Mouse (Mus musculus) gastrocnemius, postnatal 4 days (tissue): ENCODE data around the gene Lef1. TPM values are rescaled to one million over a fixed set of nuclear protein-coding genes. Genes with fewer than 3 reads are reported as not detected.
A peak's percentile ranks its signal among the peaks of the same experiment; 100 is the strongest.

Source experiments
- DNase-seq, 2 experiments: peaks; one replicate each; pipeline ENCODE4 v3.0.0; 2021 to 2022; ENCODE audit warnings: low spot score in 2 of 2, mixed read lengths in 2 of 2
- total RNA-seq, 2 experiments: library from RNA; stranded (reverse); gene quantifications; 2 replicates each; pipeline ENCODE4 v1.2.3; 2021

The Lef1 gene
- total RNA-seq, 2 experiments from 2014 or later = 1.1 to 2.0 TPM

- no peak for DNase-seq
Observed at GRCm38 (mm10) chr3:131190239-131190638, 80.0 kb downstream of the Lef1 start.

DNA sequence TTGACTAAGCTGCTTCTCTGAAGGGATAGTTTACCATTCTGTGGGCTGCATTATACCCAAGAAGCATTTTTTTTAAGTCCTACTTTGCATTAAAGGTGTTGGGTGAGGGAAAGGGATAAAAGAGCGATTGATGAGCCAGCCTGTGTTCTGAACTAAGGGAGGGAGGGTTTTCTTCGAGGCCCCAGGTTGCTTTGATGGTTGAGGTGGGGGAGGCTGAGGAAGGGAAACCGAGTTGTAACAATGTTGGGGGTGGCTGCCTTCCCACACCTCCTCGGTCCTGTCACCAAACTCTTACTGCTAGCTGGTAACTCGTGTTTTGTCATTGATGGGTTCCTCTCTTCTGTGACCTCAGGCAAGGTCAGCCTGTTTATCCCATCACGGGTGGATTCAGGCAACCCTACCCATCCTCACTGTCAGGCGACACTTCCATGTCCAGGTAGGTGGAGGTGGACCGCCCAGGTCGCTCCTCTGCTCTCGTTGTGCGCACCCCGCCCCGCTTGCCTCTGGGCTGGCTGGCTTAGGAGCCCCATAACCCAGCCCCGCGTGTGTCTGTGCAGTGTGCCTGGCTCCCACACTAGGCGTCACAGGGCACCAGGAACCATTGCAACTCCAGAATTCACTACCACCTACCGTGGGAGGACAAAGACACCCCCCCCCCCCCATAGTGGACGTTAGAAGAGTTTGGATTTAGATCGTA lies 80.5 kb downstream of the Lef1 start:
- no peak for DNase-seq

- no peak for DNase-seq
Observed at GRCm38 (mm10) chr3:131191454-131191853, 81.2 kb downstream of the Lef1 start.

DNA sequence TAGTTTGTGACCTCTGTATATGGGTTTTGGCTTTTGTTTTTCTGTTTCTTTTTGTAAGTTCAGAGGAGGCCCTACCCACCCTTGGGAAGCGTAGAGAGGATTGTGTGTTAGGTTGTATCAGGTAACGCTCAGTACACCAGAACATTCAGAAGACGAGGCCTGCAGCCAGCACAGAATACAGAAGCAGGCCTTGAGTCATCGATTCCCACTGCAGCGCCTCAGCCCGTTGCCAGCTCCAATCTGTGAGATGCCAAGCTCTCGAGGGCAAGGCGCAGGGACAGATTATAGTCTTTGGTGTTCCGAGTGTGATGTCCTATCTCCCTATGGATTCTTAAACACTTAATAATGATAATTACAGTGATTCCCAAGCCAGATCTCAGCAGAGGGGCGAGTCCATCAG lies 85.8 kb downstream of the Lef1 start:
- no peak for DNase-seq

- DNase-seq = no peak
Observed at GRCm38 (mm10) chr3:131196507-131197019, 86.3 kb downstream of the Lef1 start.

- no peak for DNase-seq
Observed at GRCm38 (mm10) chr3:131198991-131199390, 88.7 kb downstream of the Lef1 start.

GRCm38 (mm10) chr3:131199590-131200288 lies 89.5 kb downstream of the Lef1 start:
- no peak for DNase-seq

- DNase-seq = no peak
Observed at GRCm38 (mm10) chr3:131202311-131202710, 92.0 kb downstream of the Lef1 start.

DNA sequence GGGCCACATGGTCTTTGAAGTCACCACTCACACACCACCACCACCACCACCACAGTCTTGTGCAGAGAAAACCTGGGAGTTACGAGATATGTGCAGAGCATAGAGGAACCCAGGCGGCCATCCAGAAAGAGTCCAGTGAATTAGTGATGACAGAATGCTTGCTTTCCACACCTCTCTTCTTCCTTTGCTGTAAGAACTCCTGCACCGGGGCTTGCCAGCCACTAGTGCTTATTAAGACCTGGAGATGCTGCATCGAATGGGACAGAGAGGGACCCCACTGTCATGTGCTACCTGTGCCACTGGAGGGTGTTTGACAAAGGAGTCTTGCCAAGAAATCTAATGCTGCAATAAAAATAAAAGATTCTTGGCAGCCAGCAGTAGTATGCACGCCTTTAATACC lies 97.6 kb downstream of the Lef1 start:
- no peak for DNase-seq

DNA sequence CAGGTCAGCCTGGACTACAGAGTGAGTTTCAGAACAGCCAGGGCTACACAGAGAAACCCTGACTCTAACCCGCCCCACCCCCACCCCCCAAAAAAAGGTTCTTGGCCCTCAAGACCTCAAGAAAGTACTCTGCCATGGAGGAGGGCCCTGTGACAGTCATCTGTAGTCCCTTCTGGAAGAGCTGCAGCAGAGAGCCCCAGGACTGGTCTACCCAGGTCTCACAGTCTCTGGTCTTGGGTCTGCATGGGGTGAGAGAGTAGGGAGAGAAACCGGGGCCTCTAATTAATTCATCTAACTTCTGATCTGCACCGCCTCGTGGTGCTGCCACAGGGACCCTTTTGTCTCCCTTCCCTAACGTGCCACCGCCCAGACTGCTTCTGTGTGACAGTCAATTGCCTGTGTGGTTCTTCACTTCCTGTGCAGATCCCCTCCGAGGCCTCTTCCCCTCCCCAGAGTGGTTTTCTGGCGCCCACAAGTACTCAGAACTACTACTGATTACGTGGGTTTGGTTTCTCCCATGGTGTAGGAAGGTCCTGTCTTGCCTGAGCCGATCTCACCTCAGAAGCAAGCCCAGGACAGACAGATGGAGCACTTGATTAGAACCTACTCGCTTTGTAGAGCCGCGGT lies 98.1 kb downstream of the Lef1 start:
- no peak for DNase-seq

DNA sequence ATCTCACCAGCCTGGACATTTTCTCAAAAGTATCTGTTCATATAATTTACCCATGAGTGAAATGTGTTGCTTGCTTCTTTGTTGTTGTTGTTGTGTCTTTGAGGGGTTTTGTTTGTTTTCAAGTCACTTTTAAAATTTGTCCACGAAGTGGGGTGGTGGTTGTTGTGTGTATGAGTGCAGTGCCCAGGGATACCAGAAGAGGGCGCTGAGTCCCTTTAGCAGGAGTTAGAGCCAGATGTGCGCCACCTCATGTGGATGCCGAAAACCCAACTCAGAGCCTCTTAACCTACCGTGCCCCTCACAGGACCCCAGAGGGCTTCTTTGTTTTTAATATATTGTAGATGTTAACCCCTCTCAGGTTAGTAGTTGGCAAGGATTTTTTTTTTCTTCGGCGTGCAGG lies 101.9 kb downstream of the Lef1 start:
- no peak for DNase-seq

DNA sequence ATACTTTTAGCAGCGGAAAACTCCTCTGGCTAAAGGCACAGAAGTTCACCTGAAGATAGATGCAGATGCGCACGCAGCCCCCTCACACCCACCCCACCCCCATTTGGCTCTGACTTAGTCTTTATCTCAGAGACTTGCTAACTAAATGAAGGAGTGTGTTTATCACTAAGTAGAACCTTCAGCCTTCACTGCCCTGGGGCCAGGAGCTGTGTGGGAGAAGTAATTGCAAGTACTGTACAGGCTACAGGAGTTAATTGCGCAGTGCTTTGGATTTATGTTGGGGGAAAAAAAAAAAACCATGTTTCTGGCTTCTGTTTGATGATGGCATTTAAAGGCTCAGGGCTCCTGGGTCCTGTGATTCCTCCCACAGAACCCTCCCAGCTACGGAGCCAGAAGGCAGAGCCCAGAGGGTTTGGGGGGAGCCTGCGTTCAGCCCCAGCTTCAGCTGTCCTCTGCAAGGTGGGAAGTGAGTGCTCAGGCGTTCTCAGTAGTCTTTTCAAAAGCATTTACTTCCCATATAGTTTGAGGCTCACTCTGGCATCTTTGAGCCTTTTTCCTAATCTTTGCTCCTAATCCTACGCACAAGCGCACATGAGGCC lies 103.9 kb downstream of the Lef1 start:
- DNase-seq = no peak

DNA sequence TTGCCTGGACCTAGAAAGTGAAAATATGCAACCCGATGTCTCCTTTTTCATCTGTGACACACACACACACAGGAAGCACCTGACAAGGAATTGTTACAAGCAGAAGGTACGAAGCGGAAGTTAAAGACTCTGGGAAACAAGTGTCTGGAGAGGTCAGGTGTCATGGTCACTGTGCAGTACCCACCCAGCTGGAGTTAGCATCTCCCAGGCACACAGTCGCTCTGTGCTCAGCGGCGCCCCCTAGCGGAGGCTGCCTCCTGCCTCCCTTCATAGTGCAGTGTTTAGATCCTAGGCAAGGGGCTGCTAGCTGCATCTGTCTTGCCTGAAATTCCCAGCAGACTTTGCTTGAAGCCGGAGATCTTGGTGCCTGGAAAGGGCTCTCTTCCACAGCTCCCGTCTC lies 104.6 kb downstream of the Lef1 start:
- DNase-seq = peak in 1 of 2 experiments; percentile 27

- DNase-seq = no peak
Observed at GRCm38 (mm10) chr3:131218636-131219390, 108.5 kb downstream of the Lef1 start.

DNA sequence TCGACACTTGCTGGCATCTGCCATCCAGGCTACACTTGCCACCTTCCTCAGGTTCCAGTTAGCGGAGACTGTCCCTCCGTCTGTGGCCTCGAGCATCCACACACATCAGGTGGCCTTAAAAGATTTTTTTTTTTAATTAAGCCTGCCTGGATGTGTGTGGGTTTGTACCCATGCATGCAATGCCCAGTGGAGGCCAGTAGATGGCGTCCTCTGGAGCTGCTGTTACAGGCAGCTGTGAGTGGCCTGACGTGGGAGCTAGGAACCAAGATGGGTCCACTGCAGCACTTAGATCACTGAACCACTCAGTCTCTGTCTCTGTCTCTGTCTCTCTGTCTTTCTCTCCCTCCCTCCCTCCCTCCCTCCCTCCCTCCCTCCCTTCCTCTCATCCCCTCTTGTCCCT lies 117.8 kb downstream of the Lef1 start:
- DNase-seq = no peak

GRCm38 (mm10) chr3:131237061-131237460 lies 126.8 kb downstream of the Lef1 start:
- no peak for DNase-seq

DNA sequence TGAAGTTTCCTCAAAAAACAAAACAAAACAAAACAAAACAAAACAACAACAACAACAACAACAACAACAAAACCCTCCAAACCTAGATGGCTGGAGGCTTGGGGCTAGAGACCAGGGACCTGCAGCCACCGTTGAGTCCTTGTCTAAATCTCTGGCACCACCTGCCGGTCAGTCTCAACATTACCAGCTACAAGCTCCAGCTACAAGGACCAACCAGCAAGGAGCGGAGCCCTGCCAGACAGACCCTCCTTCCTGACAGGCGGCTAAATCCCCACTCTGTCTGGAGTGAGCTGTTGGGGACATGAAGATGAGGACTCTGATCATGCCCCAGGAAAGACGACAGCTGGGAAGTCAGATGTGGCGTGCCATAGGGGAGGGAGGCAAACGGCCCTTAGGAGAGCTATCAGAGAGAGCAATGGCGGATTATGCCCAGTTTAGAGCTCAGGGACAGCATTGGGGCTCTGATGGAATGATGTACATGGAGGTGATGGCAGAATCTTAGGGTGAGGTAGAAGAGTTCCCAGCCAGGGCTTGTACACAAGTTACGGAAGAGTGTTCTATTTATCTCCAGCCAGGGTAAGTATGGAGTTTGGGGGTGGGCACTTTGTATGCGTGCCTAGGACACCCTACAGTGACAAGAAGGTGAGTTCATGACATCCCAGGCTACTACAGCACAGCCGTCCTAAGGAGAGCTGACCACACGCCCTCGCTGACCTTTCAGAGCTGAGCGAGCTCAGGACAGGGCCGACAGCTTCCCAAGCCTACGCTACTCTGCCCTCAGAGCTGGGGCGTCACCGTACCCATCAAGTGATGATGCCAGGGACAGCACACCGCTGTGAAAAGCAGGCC lies 127.7 kb downstream of the Lef1 start:
- peak; percentile 63 to 77 for DNase-seq

DNA sequence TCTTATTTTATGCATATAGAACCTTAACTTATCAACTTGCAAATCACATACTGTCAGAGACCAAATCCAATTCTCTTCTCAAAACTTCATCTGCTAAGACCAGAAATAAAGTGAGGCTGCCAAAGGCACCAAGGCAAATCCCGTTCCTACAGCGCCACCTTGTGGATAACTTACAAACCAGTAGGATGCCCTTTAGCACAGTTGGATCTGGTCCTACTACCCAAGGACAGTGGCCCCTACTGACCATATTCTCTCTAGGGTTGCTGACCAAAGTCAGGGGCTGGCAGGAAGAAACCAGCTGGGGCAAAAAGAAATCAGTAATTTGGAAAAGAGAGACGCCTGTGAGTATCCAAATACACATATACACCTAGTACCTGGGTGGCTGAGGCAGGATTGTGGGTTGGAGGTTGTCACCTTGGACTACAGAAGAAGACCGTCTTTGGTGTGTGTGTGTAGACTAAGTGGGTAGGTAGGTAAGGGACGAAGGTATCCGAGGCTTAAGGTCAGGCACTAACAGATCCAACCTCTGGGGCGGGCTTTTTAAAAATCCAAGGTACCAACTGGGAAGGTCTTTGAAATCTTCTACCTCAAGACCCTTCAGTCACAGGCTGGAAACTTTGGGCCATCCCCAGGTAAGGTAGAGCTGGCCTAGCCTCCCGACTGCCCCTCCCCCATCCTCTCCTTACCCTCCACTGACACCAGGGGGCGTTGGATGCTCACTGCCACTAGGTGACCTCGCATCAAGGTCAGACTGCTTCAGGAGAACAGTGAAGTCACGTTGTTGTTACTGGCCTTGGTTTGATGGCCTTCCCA lies 135.7 kb downstream of the Lef1 start:
- peak; percentile 41 to 63 for DNase-seq

DNA sequence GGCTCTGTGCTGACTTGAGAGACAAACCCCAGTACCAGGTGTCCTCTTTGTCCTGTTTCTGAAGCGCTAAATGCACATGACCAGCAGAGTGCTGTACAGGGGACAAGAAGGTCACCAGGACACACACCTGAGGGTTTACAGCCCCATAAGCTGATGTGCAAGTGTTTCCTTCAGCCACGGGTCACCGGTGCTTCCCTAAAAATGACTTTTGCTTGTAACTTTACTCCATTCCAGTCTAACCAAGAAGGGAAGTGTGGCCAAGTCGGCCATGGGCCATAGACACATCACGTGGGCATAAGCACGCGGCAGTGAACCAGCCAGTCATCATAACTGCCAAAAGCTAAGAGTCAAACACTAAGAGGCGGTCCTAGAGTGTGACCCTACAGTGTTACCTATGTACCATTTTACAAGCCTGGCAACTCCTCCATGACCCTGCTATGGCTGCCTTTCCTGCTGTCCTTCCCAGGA lies 136.3 kb downstream of the Lef1 start:
- DNase-seq = no peak
